Mouse (Mus musculus) spleen, adult 2 months (tissue): ENCODE data around the gene Sec63. TPM values are rescaled to one million over a fixed set of nuclear protein-coding genes. Genes with fewer than 3 reads are reported as not detected.

ENCODE experiments used
- DNase-seq, 2 experiments: peaks; one replicate each; pipeline versions ENCODE4 v3.0.0 to v3.0.0-alpha.2; 2012 to 2021; ENCODE audit warnings: low spot score in 2 of 2, low read depth in 1 of 2
- H3K27ac ChIP-seq: fragments of 200-500 bp; 2 replicates; pipeline ENCODE4 v1.5.1; 2012; ENCODE audit warnings: low read length, inconsistent platforms; ENCODE audit not compliant: insufficient read depth
- H3K27me3 ChIP-seq: fragments of 200-500 bp; 2 replicates; pipeline ENCODE4 v1.6.1; 2012; ENCODE audit warnings: mild to moderate bottlenecking, moderate library complexity, low read length, inconsistent platforms; ENCODE audit not compliant: control insufficient read depth, insufficient read depth
- H3K36me3 ChIP-seq: fragments of 200-500 bp; 2 replicates; pipeline ENCODE4 v1.6.1; 2012; ENCODE audit warnings: mild to moderate bottlenecking, low read length, inconsistent platforms; ENCODE audit not compliant: control insufficient read depth, insufficient read depth
- H3K4me1 ChIP-seq: fragments of 200-500 bp; 2 replicates; pipeline ENCODE4 v1.6.1; 2011; ENCODE audit warnings: inconsistent platforms; ENCODE audit not compliant: control insufficient read depth, insufficient read depth, insufficient read length
- H3K4me3 ChIP-seq: fragments of 200-500 bp; 2 replicates; pipeline ENCODE4 v1.5.1; 2011; ENCODE audit warnings: mild to moderate bottlenecking, inconsistent platforms; ENCODE audit not compliant: insufficient read depth, insufficient read length; ENCODE audit errors: extremely low read depth
- CTCF ChIP-seq: fragments of 200-500 bp; IDR thresholded peaks from 2 replicates; pipeline ENCODE4 v1.5.1; 2011; ENCODE audit warnings: mild to moderate bottlenecking, inconsistent platforms; ENCODE audit not compliant: insufficient read depth, insufficient read length, insufficient replicate concordance; ENCODE audit errors: extremely low read depth
- POLR2A ChIP-seq: fragments of 200-500 bp; IDR thresholded peaks from 2 replicates; pipeline ENCODE4 v1.6.1; 2011; ENCODE audit warnings: low read depth, low read length, inconsistent platforms
- WGBS: fragments of 180-500 bp; shearing (Covaris S2); methylation state at CpG from one replicate; pipeline ENCODE4 v1.1.7; 2018; 5-methylcytosine and 5-hydroxymethylcytosine counted together
- polyA plus RNA-seq: library from polyadenylated mRNA; depleted of rRNA; stranded (reverse); fragments of >200 nt; gene quantifications from 2 replicates; pipeline ENCODE4 v1.2.3, GENCODE M21; 2012

Sec63 gene
- polyA plus RNA-seq, 1 experiment = 4.7 TPM

DNA sequence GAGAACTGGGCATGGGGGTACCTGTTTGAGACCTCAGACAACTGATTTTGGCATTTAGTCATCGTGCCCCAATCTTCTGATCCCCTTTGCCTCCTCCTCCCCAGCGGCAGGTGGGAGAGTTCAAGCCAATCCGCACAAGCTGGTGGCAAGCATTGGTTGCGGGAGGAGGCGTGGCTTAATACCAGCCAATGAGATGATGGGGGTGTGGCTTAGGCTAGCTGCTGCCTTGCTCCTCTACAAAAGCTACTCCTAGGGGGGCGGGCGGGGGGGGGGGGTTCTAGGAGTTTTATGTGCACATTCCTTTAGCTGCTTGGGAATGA is 87.7 kb downstream of the Sec63 start:
- DNase-seq = no peak
- Histone ChIP-seq H3K36me3 (no peaks in the 10 kb centered on the region), H3K4me1 (peaks cover 7% of the 10 kb centered on the region; the same call in 1 of the 2 replicates), H3K27ac (peak overlapping the region; percentile 56; the same call in 1 of the 2 replicates), H3K27me3 (no peaks in the 10 kb centered on the region), H3K4me3 (no peak overlapping the region)
- WGBS = 80% methylated on average over 7 of the region's 7 CpGs
- TF ChIP-seq POLR2A (no peak), CTCF (no peak)

DNA sequence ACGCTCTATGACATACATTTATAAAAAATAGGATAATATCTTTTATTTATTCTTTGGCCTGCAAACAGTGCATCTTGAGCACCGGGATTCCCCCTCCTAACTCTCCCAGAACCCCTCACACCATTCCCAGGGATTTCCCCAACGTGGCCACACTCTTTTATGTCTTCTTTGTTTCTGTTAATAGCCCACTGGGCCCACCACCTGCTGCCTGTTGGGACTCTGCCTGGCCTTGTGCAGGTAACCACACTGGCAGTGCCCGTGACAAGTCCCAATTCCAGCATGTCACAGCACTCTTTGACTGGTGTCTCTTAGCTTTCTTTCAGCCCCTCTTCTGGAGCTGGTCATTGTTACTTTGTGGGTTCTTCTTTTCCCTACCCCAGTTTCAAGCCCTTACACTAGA is 93.5 kb downstream of the Sec63 start:
- TF ChIP-seq POLR2A (no peak), CTCF (no peak)
- whole genome bisulfite sequencing = 84% methylated on average over 4 of the region's 4 CpGs
- Histone ChIP-seq H3K36me3 (no peaks in the 10 kb centered on the region), H3K4me3 (no peak overlapping the region), H3K27ac (no peak overlapping the region), H3K27me3 (no peaks in the 10 kb centered on the region), H3K4me1 (no peaks in the 10 kb centered on the region; the same call in 1 of the 2 replicates)
- DNase-seq = no peak

- no peaks in the 10 kb centered on the region for H3K36me3 ChIP-seq
- no peaks in the 10 kb centered on the region; the same call in 1 of the 2 replicates for H3K4me1 ChIP-seq
- H3K27ac ChIP-seq = no peak overlapping the region
- no peak for DNase-seq
- H3K27me3 ChIP-seq = no peaks in the 10 kb centered on the region
- H3K4me3 ChIP-seq = no peak overlapping the region
- 77% methylated on average over 5 of the region's 5 CpGs for WGBS
- TF ChIP-seq CTCF (no peak), POLR2A (no peak)
These were observed 94.0 kb downstream of the Sec63 start for GRCm38 (mm10) chr10:42855250-42855649.

DNA sequence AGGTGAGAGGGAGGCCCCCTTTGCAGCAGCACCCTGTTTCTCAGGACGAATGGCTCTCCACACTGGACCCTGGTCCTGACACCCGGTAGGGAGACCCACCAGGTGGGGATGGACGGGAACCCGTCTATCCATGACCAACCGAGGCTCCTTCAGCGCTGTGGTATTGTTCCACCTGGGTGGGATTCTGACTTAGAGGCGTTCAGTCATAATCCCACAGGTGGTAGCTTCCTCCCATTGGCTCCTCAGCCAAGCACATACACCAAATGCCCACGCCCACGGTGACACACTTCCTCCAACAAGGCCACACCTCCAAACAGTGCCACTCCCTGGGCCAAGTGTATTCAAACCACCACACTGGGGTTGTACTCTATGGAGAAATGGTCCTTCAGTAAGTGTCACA is 95.3 kb downstream of the Sec63 start:
- over 99% methylated on average over 9 of the region's 9 CpGs for WGBS
- no peaks in the 10 kb centered on the region; the same call in 1 of the 2 replicates for H3K4me1 ChIP-seq
- no peaks in the 10 kb centered on the region for H3K36me3 ChIP-seq
- H3K27ac ChIP-seq = no peak overlapping the region
- no peak overlapping the region for H3K4me3 ChIP-seq
- no peak for TF ChIP-seq CTCF
- no peak for TF ChIP-seq POLR2A
- no peaks in the 10 kb centered on the region for H3K27me3 ChIP-seq
- DNase-seq = no peak

DNA sequence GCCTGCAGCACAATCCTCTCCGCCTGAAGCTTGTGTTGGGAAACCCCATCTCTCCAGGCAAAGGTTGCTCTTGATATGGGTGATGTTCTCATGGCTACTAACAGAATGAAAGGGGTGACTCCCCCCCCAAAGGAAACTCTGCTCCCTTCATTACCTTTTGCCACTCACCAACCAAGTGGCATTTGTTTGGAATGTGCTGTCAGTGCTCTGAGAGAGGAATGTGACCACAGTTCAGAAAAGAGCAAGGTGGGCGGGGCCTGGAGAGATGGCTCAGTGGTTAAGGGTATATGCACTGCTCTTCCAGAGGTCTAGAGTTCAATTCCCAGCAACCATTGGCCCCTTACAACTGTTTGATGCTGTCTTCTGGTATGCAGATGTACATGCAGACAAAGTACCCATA is 95.7 kb downstream of the Sec63 start:
- TF ChIP-seq CTCF (no peak), POLR2A (no peak)
- Histone ChIP-seq H3K27ac (no peak overlapping the region), H3K4me3 (no peak overlapping the region), H3K36me3 (no peaks in the 10 kb centered on the region), H3K27me3 (no peaks in the 10 kb centered on the region), H3K4me1 (no peaks in the 10 kb centered on the region; the same call in 1 of the 2 replicates)
- WGBS = 88% methylated on average over 2 of the region's 2 CpGs
- no peak for DNase-seq

DNA sequence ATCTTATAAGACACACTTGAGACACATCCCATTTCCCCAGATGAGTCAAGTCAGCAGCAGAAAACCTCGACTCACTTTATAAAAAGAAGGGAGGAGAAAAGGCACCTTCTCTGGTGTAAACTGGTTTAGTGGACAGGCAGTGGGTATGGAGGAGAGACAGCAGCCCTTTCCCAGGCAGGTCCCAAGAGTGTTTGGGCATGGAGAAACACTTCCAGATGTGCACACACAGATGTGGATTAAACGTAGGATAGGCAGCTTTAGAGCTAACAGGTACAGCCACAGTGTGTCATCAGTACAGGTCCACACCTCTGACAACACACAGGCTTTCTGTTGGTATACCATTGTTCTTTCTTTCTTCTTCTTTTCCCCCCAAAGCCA is 98.5 kb downstream of the Sec63 start:
- peak overlapping the region; percentile 93 for H3K27ac ChIP-seq
- no peak overlapping the region for H3K4me3 ChIP-seq
- DNase-seq = no peak
- TF ChIP-seq CTCF (no peak), POLR2A (no peak)
- H3K4me1 ChIP-seq = peaks cover 2% of the 10 kb centered on the region
- H3K27me3 ChIP-seq = no peaks in the 10 kb centered on the region
- no peaks in the 10 kb centered on the region for H3K36me3 ChIP-seq
- 47% methylated on average over 2 of the region's 2 CpGs for WGBS

DNA sequence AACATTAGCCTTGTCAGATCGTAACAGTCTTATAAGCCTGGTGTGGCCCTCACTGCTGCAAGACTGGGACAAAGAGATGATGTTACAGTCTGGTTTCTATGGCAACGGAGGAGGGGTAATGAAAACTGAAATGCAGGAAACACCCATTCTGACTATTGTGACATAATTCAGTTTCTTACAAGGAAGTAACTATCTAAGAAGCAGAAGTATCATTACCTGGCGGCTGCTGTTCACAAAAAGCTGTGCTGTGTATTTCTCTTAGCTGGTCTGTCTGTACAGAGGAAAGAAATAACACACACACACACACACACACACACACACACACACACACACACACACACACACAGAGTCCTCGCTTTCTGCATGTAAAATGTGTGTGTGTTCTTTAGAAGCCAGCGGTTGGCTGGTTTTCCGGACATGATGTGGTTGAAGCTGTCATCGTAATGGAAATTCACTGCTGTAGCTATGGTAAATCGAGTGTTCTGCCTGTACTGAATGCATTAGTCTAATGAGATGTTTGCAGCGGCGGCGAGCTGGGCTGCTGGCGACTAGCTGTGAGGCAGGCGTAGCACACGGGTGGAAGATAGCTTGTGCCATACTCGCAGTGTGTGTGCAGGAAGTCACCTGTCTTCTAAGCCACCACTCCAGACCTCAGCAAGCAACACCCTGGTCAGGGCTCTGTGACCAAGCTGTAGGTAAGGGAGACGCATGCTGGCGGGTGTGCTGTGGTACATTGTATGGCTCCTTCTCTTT is 99.0 kb downstream of the Sec63 start, which contains the start of gene Scml4:
Gene Scml4 (plus strand): TSS at position 212 of the 753 bp plus-strand sequence.
- Histone ChIP-seq H3K4me3 (peak within 1 kb of the TSS; percentile 62), H3K27ac (peak within 1 kb of the TSS; percentile 93), H3K4me1 (peaks cover 2% of the 10 kb centered on the region), H3K36me3 (no peaks in the 10 kb centered on the region), H3K27me3 (no peaks in the 10 kb centered on the region)
- 7% methylated on average over 17 of the region's 17 CpGs for WGBS
- TF ChIP-seq CTCF (no peak), POLR2A (peak; percentile 75)
- peak; percentile 72 to 95 for DNase-seq
